Mouse (Mus musculus): Measurements from ENCODE around the gene Rfx8. TPM values are rescaled to one million over a fixed set of nuclear protein-coding genes. Genes with fewer than 3 reads are reported as not detected.
A peak's percentile ranks its signal among the peaks of the same experiment; 100 is the strongest.

The Rfx8 gene
- not detected in 2 replicates for polyA plus RNA-seq (2012; rRNA removed)

DNA sequence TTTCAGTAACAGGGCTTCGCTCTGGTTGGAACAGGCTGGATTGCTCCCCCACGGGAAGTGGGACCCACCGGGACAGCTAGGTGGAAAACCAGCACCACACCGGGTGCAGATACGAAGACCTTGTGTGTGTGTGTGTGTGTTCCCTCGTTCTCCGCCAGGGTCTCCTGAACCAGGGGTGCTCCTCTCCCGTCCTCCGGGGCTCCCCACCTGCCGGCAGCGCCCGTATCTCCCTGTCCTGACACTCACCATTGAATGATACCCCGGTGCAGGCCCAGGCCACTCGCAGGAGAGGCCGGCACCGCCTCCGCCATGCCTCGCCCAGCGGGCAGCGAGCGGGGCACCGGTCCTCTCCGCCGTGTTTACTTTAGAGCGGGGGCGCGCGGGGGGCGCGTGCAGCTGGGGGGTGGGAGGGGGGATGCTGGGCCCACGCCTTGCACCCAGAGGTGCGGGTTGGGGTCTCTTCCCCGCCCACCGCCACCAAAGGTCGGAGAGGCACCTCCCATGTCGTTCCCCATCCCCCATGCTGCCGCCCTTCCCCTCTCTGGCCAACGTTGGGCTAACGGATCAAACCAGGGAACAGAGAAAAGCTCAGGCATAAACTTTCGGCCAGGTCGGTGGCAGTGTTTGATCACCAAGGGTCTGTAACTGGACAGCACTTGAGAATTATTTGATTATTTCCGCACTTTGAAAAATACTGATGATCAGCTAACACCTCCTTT, at the start of gene Rfx8:
Rfx8 (minus strand) TSS at position 366 of the 719 bp plus-strand sequence.
- WGBS, result 11% methylated on average over 42 of the region's 42 CpGs
- no peak for TF ChIP-seq POLR2A (IDR thresholded peaks at IDR 0.05; ENCODE audit: low read depth, low read length)
- no peak for TF ChIP-seq CTCF (conservative IDR thresholded peaks at IDR 0.05; ENCODE audit: insufficient read depth, insufficient read length, low read depth, low read length)

DNA sequence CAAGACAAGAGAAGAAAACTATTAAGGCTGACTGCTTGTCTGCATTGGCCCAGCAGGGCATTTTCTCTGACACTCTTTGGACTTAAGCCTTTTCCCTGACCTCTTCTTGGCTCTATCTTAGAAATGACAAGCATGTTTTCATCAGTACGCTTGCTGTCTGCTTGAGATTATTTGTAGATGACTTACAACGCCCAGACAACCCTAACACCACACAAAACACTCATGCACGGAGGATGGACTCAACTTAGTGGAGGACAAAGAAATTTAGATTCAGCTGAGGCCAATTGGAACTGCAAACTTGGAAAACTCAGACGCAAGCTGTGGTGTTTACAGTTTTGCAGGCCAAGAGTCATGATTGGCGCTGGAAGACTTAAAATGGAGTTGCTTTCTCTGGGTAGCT, 49.6 kb upstream of the Rfx8 start:
- peak; percentile 30 for DNase-seq
- WGBS, result 72% methylated on average over 5 of the region's 5 CpGs
- Histone ChIP-seq H3K36me3 (ENCODE audit: control insufficient read depth, insufficient read depth, low read length) (no peaks in the 10 kb centered on the region), H3K27ac (ENCODE audit: insufficient read depth, low read depth, low read length) (no peak overlapping the region), H3K4me3 (ENCODE audit: insufficient read depth, low read depth, low read length) (no peak overlapping the region), H3K27me3 (replicated peaks; ENCODE audit: control insufficient read depth, insufficient read depth, low read length) (no peaks in the 10 kb centered on the region), H3K4me1 (ENCODE audit: control insufficient read depth, insufficient read depth, low read length) (no peaks in the 10 kb centered on the region)
- TF ChIP-seq POLR2A (IDR thresholded peaks at IDR 0.05; ENCODE audit: low read depth, low read length), result no peak
- TF ChIP-seq CTCF (conservative IDR thresholded peaks at IDR 0.05; ENCODE audit: insufficient read depth, insufficient read length, low read depth, low read length), result no peak

More for the DNA sequence above, at the start of gene Rfx8:
- H3K4me3 ChIP-seq (ENCODE audit: insufficient read depth, low read depth, low read length), result peak within 1 kb of the TSS; percentile 3; the same call in 1 of the 2 replicates
- no peaks in the 10 kb centered on the region for H3K27me3 ChIP-seq (replicated peaks; ENCODE audit: control insufficient read depth, insufficient read depth, low read length)
- H3K27ac ChIP-seq (ENCODE audit: insufficient read depth, low read depth, low read length), result no peak within 1 kb of the TSS
- H3K4me1 ChIP-seq (ENCODE audit: control insufficient read depth, insufficient read depth, low read length), result no peaks in the 10 kb centered on the region
- H3K36me3 ChIP-seq (ENCODE audit: control insufficient read depth, insufficient read depth, low read length), result no peaks in the 10 kb centered on the region
- DNase-seq, result no peak

DNA sequence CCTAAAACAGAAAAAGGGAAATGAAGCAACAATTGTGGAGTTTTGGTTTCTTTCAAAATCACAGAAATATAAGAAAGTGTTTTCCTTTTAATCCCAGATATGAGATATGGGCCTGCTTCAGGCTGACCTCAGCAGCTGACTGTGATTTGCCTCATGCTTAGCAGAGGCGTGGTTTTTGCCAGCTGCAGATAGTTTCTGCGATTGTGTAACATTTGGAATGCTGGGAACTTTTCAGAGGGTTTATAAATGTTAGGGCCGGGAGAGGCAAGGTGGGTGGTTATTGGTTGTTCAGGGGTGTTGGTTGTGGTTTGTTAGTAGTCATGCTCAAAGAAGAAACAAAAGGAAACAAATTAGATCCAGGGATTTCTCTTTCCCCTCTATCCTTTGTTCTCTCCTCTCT, 47.2 kb upstream of the Rfx8 start:
- Histone ChIP-seq H3K36me3 (ENCODE audit: control insufficient read depth, insufficient read depth, low read length) (no peaks in the 10 kb centered on the region), H3K27me3 (replicated peaks; ENCODE audit: control insufficient read depth, insufficient read depth, low read length) (no peaks in the 10 kb centered on the region), H3K27ac (ENCODE audit: insufficient read depth, low read depth, low read length) (no peak overlapping the region), H3K4me3 (ENCODE audit: insufficient read depth, low read depth, low read length) (no peak overlapping the region), H3K4me1 (ENCODE audit: control insufficient read depth, insufficient read depth, low read length) (no peaks in the 10 kb centered on the region)
- WGBS, result 91% methylated on average over 3 of the region's 3 CpGs
- DNase-seq, result no peak
- no peak for TF ChIP-seq CTCF (conservative IDR thresholded peaks at IDR 0.05; ENCODE audit: insufficient read depth, insufficient read length, low read depth, low read length)
- no peak for TF ChIP-seq POLR2A (IDR thresholded peaks at IDR 0.05; ENCODE audit: low read depth, low read length)

DNA sequence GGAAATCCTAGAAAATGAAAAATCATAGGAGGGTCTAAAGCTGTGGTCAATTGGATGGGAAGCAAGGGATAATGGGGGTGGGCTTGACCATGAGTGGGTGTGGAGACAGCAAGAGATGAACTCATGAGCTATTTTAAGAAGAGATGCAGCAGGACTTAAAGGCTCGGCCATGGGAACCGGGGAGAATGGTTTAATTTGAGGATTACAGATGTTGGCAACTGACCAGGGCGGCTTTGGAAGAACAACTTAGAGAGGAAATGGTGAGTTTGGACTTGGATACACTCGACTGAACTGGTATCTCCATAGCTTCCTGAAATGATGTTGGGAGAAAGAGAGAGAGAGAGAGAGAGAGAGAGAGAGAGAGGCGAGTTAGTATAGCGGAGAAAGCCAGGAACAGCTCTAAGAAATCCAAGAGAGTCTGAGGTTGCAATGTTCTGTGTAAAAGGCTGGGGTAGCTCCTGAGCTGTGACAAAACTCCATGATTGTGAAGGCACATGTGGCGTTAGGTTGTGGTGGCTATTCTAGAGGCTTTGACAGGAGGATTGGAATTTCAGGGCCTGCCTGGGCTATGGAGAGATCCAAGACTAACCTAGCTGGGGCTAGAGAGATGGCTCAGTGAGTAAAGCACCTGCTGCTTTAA, 45.2 kb upstream of the Rfx8 start:
- 64% methylated on average over 7 of the region's 7 CpGs for WGBS
- H3K27me3 ChIP-seq (replicated peaks; ENCODE audit: control insufficient read depth, insufficient read depth, low read length), result no peaks in the 10 kb centered on the region
- TF ChIP-seq CTCF (conservative IDR thresholded peaks at IDR 0.05; ENCODE audit: insufficient read depth, insufficient read length, low read depth, low read length) (no peak), POLR2A (IDR thresholded peaks at IDR 0.05; ENCODE audit: low read depth, low read length) (no peak)
- no peaks in the 10 kb centered on the region for H3K36me3 ChIP-seq (ENCODE audit: control insufficient read depth, insufficient read depth, low read length)
- no peak overlapping the region for H3K4me3 ChIP-seq (ENCODE audit: insufficient read depth, low read depth, low read length)
- DNase-seq, result no peak
- H3K4me1 ChIP-seq (ENCODE audit: control insufficient read depth, insufficient read depth, low read length), result no peaks in the 10 kb centered on the region; the same call in 1 of the 2 replicates
- H3K27ac ChIP-seq (ENCODE audit: insufficient read depth, low read depth, low read length), result no peak overlapping the region

DNA sequence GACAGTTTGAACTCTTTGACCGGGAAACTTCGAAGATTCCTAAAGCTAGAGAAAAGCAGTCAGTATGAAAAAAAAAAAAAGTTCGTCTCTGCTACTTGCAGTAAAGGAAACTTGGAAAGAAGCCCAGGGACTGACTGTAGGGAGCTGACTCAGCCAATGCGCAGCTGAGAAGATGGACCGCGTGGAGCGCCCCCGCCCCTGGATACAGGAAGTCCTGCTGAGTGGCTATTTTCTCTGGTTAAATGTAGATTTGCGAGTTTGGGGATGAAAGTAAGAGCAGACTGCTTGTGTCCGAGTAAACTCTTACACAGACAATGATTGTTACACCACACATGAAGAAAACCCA, 41.2 kb upstream of the Rfx8 start:
- Histone ChIP-seq H3K27ac (ENCODE audit: insufficient read depth, low read depth, low read length) (peak overlapping the region; percentile 84), H3K4me1 (ENCODE audit: control insufficient read depth, insufficient read depth, low read length) (no peaks in the 10 kb centered on the region; the same call in 1 of the 2 replicates), H3K36me3 (ENCODE audit: control insufficient read depth, insufficient read depth, low read length) (no peaks in the 10 kb centered on the region), H3K4me3 (ENCODE audit: insufficient read depth, low read depth, low read length) (peak overlapping the region; percentile 23; the same call in 1 of the 2 replicates), H3K27me3 (replicated peaks; ENCODE audit: control insufficient read depth, insufficient read depth, low read length) (no peaks in the 10 kb centered on the region)
- under 1% methylated on average over 10 of the region's 10 CpGs for WGBS
- TF ChIP-seq POLR2A (IDR thresholded peaks at IDR 0.05; ENCODE audit: low read depth, low read length) (no peak), CTCF (conservative IDR thresholded peaks at IDR 0.05; ENCODE audit: insufficient read depth, insufficient read length, low read depth, low read length) (no peak)
- peak; percentile 96 for DNase-seq

DNA sequence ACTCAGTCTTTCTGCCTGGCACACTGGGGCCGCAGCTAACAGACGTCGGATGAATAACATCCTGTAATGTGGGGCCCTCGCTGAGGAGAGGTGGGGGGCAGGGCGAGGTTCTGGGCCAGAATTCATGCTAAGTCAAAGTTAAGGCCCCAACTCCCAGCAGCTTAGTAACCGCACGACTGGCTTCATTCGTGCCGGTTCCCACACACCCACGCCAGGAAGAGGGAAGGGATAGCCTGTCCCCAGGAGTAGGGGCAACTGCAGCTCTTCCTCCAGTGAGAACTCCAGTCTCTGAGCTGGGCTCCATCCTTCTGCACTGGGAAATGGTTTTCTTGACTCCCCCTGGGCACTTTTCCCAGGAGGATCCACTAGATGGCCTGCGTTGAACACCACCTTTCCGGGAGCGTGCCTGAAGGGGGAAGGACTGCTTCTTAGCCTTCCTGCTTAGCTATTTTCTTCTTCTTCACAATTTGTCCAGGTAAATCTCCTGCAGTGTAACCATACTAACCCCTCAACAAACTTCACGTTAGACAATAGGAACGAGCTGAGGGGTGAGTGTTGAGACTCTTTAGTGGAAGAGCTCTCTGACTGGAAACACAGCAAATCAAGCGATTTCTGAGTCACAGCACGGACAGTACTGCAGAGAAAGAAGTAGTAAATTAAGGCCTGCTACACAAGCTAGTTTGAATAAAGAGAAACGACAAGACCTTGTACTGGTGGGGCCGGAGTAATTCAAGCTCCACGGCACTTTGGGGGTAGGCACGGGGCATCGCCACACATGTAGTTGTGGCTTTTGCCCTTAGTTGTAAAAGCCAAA, 40.6 kb upstream of the Rfx8 start:
- peak overlapping the region; percentile 84 for H3K27ac ChIP-seq (ENCODE audit: insufficient read depth, low read depth, low read length)
- H3K4me3 ChIP-seq (ENCODE audit: insufficient read depth, low read depth, low read length), result peak overlapping the region; percentile 23; the same call in 1 of the 2 replicates
- 4% methylated on average over 22 of the region's 22 CpGs for WGBS

More for the DNA sequence above, 40.6 kb upstream of the Rfx8 start:
- no peaks in the 10 kb centered on the region for H3K27me3 ChIP-seq (replicated peaks; ENCODE audit: control insufficient read depth, insufficient read depth, low read length)
- H3K4me1 ChIP-seq (ENCODE audit: control insufficient read depth, insufficient read depth, low read length), result no peaks in the 10 kb centered on the region; the same call in 1 of the 2 replicates
- peak; percentile 86 for DNase-seq
- peak; percentile 69 for TF ChIP-seq CTCF (conservative IDR thresholded peaks at IDR 0.05; ENCODE audit: insufficient read depth, insufficient read length, low read depth, low read length)
- no peak for TF ChIP-seq POLR2A (IDR thresholded peaks at IDR 0.05; ENCODE audit: low read depth, low read length)
- no peaks in the 10 kb centered on the region for H3K36me3 ChIP-seq (ENCODE audit: control insufficient read depth, insufficient read depth, low read length)
